Mouse (Mus musculus) embryo, embryonic 9.5 days (tissue): ENCODE measurements around the gene Cryaa.
"Not testable (repeated sequence)": the region's sequence is repeated elsewhere in the genome, so short reads cannot be mapped to it uniquely, and the experiment has no call there.

Experiments used
- DNase-seq: peaks from one replicate; pipeline ENCODE4 v3.0.0-alpha.2; 2017; ENCODE audit errors: extremely low spot score

Cryaa gene

DNA sequence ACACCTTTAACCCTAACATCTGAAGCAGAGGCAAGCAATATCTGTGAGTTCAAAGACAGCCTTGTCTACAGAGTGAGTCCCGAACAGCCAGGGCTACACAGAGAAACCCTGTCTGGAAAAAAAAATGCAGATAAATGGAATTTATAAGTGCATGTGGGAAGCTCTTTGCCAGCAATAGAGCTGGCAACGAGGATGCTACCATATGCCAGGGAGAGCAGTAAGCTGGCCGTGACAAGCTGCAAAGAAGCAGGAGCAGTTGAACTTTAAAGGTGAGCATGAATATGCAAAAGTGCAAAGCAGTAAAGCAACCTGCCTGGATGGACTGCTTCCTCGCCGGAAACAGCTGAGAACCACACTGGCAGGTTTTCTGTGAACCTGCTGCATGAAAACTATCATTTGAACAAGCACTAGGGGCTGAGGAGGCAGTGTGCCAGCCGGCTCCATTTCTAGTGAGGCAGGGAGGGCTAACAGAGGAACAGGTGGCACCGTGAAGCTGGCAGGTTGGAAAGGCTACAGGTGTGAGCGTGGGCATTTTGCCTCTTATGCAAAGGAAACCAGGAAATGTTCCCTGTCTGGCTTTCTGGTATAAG, 16.9 kb upstream of the Cryaa start:
- no peak for DNase-seq

- DNase-seq, result no peak
Observed at GRCm38 (mm10) chr17:31662855-31663254, 14.8 kb upstream of the Cryaa start.

DNA sequence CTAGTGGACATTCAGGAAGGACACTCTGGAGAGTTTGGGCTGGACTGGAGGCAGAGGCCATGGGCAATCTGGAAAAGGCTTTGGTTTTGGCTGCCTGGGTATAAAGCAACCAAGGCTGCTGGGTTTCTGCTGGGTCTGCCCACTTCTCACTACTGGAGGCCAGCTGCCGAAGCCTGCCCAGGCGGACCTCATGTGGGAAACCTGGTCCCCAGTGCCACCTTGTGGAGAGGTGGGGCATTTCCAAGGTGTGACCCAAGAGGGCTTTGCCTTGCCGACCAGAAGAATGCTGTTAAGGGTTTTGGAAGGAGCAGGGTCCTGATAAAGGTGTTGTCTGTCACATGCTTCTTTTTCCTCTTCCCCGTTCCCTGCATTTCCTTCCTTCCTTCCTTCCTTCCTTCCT, 12.8 kb upstream of the Cryaa start:
- DNase-seq, result peak; percentile 79

GRCm38 (mm10) chr17:31668306-31668705, 9.3 kb upstream of the Cryaa start:
- no peak for DNase-seq

- peak; percentile 77 for DNase-seq
Observed at GRCm38 (mm10) chr17:31670163-31670562, 7.4 kb upstream of the Cryaa start.

GRCm38 (mm10) chr17:31671698-31672097, 5.9 kb upstream of the Cryaa start:
- DNase-seq, result no peak

- DNase-seq, result no peak
Observed at GRCm38 (mm10) chr17:31672279-31672678, 5.3 kb upstream of the Cryaa start.

- DNase-seq, result no peak
Observed at GRCm38 (mm10) chr17:31674426-31674825, 3.2 kb upstream of the Cryaa start.

GRCm38 (mm10) chr17:31680450-31680849, 2.8 kb downstream of the Cryaa start:
- no peak for DNase-seq

- DNase-seq, result peak; percentile 84
Observed at GRCm38 (mm10) chr17:31685514-31686224, 8.1 kb downstream of the Cryaa start.

DNA sequence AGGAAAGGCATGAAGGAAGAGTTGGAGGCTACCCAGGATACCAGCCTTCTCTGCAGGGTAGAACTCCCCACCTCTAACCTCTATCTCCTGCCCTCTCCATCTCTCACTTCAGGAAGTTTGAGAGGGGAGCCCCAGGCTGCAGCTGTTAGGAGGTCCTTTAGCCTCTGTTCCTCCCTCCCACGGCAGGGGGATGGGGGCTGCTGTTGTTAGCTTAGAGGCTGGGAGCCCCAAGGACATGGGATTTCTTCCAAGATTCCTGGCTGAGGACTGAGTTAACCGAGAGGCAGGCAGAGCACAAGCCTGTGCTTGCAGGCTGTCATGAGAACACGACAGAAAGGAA, 8.6 kb downstream of the Cryaa start:
- DNase-seq, result peak; percentile 19

DNA sequence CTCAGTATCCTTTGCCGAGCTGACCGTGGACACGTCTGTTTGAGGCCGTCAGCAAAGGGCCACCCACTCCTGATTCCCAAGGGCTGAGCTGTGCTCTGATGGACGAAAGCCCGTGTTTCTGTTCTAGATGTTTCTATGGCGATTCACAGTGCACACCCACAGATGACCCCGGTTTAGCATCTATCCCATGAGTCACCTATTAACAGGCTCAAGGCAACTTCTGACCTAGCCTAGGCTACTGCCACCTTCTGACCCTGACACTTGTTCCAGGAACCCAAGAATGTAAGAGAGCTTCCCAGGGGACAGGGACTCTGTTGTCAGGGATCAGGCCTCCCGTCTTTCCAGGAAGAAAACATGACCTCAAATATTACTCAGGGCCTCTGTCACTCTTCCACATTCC, 10.5 kb downstream of the Cryaa start:
- DNase-seq, result no peak

DNA sequence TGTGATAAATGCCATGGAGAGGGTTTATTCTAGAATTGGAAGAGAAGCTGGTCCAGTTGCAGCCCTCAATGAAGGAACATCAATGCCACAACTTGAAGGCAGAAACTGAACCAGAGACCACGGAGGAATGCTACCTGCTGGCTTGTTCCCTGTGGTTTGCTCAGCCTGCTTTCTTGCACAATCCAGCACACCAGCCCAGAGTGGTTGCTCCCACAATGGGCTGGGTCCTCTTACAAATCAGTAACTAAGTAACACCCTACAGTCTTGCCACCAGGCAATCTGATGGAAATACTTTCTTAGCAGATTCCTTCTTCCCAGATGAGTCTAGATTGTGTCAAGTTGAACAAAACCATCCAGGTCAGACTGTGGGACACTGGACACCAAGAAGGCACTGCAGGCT, 12.0 kb downstream of the Cryaa start:
- no peak for DNase-seq

- no peak for DNase-seq
Observed at GRCm38 (mm10) chr17:31692918-31693317, 15.3 kb downstream of the Cryaa start.

DNA sequence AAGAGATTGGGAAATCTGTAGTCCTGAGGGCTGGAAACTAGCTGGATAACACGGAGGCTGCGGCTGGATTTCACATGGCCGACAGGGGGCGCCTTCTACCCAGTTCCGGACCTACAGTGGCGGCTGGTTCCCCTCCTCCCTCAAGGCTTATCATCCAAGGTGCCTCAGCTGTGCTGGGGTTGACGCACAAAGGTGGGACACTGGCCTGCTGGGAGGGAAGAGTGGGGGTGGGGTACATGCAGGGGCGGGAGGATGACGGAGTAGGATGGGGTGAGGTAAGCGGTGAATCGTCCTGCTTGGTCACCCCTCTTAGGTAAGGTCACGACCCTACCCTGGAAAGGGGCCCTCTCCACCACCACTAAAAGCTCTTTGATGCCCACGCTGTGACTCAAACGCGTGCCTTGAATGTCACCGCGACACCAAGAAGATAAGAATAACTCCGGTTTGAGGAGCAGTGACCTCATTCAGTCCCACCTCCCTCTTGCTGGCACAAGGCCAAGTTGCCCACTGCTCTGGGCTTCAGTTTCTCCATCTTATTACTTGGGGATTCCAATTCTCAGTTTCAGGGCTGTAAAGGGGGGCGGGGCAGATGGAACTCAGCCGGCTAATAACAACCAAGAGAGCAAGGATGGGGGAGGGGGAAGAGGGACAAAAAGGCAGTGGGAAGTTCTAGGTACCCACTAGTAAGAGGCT, 15.9 kb downstream of the Cryaa start:
- peak; percentile 81 for DNase-seq

GRCm38 (mm10) chr17:31694023-31694376, 16.4 kb downstream of the Cryaa start:
- DNase-seq, result no peak

DNA sequence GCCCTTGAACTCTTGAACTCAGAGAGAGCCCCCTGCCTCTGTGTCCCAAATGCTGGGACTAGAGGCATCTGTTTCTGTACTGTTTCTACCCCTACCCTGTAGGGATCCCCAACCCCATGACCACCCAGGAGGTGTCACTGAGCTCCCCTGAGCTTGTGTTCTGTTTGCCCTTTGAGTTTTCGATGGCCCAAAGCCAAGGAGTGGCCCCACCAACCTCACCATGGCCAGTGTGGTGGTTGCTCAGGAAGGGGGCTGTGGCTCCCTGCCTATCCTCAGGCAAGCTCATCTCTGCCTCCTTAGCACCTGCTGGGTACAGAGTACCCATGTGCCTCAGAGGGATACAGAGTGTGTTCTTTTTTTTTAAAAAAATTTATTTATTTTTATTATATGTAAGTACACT, 17.3 kb downstream of the Cryaa start:
- no peak for DNase-seq

DNA sequence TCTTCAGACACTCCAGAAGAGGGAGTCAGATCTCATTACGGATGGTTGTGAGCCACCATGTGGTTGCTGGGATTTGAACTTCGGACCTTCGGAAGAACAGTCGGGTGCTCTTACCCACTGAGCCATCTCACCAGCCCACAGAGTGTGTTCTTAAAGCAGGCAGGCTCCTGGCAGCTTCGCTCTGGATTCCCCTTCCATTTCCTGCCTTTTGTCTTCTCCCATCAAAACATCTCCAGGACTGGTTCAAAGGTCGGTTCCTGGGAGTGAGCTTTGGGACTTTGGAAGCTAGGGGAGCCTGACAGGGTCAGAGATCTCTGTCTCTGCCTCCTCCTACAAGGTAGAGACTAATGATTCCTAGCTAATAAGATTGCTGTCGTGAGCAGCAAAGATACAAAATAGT, 17.7 kb downstream of the Cryaa start:
- not testable (repeated sequence) for DNase-seq

- DNase-seq, result no peak
Observed at GRCm38 (mm10) chr17:31698347-31698746, 20.7 kb downstream of the Cryaa start.

DNA sequence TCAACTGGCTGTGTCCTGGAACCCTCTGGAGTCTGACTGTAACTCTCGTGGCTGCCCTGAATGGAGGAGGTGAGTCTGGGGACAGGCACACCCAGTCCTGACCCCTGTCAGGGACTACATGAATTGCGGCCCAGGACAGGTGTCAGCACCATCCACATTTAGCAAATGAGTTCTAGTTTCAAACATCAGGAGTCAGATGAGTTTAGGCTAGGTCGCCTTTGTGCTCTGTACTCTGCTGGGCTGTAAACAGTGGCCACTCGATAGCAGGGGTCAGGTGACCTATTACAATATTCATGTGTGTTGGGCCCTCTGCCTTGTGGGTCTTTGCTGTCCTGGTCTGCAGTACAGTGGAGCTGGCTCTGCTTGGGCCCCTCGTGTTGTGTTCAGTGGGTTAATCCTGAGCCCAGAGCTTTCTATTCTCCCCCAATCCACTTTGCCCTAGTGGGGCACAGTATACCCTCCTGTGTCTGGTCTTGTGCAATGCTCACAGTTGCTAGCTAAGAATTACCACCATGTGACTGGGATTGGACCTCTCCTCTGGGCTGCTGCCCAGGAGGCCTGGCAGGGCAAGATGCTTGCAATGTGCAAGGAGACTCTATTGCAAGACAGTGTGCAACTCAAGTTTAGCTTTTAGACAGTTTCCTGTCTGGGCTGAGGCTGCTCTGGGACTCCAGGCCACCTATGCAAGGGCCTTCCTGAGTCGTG, 25.8 kb downstream of the Cryaa start:
- DNase-seq, result no peak

GRCm38 (mm10) chr17:31705271-31706020, 27.8 kb downstream of the Cryaa start:
- DNase-seq, result no peak
